Mouse (Mus musculus) spleen, postnatal 10 days (tissue): ENCODE results near the gene Rasgrf1.
"Not testable (repeated sequence)": the region's sequence is repeated elsewhere in the genome, so short reads cannot be mapped to it uniquely, and the experiment has no call there.

Experiments used
- DNase-seq, 2 experiments: peaks; one replicate each; pipeline ENCODE4 v3.0.0; 2021 to 2022; ENCODE audit warnings: low spot score in 2 of 2

The Rasgrf1 gene

DNA sequence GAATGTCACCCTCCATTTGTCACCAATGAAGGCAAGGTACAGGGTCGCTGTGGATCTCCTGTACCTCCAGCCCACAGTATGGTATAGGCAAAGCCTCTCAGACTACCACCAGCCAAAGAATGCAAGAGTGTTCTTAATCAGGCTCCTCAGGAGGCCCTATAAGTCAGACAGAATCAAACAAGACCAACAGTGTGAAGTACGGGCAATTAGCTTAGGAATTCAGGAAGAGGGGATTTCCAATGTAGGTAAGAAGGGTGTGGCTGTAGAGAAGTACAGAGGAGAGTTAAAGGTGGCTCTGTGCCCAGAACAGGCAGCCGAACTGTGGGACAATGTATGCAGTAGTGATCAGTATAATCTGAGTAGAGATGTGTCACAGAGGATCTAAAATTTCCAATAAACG is 126.6 kb downstream of the Rasgrf1 start:
- no peak for DNase-seq

DNA sequence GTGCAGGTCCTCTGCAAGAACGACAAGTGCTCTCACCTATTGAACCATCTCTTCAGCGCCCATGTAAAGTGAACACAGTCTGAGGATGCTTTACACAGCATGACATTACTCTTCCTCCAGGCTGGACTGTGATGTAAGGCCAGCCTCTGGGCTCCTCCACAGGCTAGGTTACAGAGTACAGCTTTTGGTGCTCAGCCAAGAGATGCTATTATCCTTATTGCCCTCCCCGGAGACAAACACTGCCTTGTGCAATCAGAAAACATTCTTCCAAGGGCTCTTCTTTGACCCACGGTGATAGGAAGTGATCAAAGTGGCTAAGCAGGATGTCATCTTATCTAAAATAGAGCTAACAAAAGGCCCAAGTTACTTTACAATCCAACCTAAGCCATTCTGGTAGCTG is 128.8 kb downstream of the Rasgrf1 start:
- no peak for DNase-seq

- DNase-seq, result no peak
Observed at GRCm38 (mm10) chr9:90040916-90041315, 131.2 kb downstream of the Rasgrf1 start.

GRCm38 (mm10) chr9:90041556-90041955 is 131.8 kb downstream of the Rasgrf1 start:
- no peak for DNase-seq

DNA sequence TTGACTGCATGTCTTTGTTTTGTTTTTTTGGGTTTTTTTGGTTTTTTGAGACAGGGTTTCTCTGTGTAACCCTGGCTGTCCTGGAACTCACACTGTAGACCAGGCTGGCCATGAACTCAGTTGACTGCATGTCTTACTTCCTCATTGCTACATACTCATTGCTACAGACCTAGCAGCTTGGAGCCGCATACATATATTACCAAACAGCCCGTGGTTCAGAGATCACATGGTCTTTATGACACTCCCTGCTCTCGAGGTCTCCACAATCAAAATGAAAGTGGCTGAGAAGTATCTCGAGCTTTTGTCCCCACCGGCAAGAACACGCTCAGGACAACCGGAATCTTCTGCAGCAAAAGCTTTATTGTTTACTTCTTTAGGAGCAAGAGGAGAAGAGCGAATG is 133.2 kb downstream of the Rasgrf1 start:
- DNase-seq, result not testable (repeated sequence)

DNA sequence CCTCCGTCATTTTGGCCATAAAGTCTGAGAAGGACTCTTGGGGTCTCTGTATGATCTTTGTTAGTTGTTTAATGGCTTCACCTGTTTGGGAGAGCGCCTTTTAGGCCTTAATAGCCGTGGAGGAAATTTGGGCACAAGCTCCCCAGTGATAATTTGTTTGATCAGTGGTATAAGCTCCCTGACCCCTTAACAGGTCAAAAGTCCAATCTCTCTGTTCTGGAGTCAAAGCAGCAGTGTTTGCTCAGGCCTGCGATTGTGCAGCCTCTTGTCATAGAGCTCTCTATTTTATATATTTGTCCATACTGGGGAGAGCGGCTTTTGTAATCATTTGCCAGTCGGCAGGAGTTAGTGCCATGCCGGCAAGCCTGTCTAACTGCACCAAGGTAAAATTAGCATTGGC is 135.5 kb downstream of the Rasgrf1 start:
- no peak for DNase-seq

GRCm38 (mm10) chr9:90047937-90048627 is 138.4 kb downstream of the Rasgrf1 start:
- no peak for DNase-seq

- no peak for DNase-seq
Observed at GRCm38 (mm10) chr9:90053852-90054251, 144.1 kb downstream of the Rasgrf1 start, which contains the start of gene Ctsh. Ctsh (plus strand) TSS chr9:90054152.

DNA sequence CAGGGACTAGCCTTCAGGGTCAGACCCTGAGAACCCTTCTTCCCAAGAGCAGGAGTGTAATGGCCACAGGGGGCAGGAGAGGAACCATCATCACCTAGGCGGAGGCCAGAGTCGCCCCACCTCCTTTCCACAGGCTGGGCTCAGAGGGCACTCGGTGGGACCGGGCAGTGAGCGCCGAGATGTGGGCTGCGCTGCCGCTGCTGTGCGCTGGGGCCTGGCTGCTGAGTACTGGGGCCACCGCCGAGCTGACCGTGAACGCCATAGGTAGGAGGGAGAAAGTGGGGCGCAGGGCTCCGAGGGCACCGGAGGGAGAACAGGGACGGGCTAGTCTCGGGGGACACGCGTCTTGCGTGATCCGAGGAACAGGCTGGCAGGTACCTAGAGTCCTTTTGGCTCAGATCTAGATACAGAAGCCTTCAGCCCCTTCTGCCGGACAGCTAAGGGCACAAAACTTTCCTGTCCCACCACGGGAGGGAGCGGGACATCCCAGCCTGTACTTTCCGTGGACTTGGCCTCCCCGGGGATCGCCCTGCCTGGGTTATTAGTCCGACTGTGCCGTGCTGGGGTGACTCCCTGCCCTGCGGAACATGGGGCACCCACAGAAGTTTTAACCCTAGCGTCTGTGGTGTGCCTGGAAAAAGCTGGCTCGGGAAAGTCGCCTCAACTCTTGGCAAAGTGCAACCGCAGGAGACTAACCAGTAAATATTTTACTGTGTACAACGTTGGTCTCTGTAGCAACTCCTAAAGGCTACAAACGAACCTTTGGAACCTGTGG is 144.8 kb downstream of the Rasgrf1 start:
- DNase-seq, result peak; percentile 31 to 72

- no peak for DNase-seq
Observed at GRCm38 (mm10) chr9:90055409-90055808, 145.7 kb downstream of the Rasgrf1 start.

GRCm38 (mm10) chr9:90055911-90056310 is 146.2 kb downstream of the Rasgrf1 start:
- DNase-seq, result no peak

DNA sequence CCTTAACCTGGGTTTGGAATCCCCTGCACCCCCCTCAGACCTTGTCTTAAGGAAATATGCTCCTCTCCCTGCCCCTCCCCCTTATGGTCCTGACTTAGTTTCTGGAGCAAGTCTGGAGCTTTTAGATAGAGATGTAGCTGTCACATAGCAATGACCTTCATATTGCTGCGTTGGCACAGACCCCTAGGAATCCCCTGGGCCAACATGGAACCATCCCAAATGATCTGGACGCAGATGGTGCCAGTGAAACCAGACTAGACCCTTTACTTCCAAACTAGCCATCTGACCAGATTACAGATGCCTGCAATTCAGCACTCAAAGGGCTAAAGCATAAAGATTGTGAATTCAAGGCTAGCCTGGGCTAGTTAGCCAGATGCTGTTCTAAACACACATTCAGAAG is 147.0 kb downstream of the Rasgrf1 start:
- no peak for DNase-seq

DNA sequence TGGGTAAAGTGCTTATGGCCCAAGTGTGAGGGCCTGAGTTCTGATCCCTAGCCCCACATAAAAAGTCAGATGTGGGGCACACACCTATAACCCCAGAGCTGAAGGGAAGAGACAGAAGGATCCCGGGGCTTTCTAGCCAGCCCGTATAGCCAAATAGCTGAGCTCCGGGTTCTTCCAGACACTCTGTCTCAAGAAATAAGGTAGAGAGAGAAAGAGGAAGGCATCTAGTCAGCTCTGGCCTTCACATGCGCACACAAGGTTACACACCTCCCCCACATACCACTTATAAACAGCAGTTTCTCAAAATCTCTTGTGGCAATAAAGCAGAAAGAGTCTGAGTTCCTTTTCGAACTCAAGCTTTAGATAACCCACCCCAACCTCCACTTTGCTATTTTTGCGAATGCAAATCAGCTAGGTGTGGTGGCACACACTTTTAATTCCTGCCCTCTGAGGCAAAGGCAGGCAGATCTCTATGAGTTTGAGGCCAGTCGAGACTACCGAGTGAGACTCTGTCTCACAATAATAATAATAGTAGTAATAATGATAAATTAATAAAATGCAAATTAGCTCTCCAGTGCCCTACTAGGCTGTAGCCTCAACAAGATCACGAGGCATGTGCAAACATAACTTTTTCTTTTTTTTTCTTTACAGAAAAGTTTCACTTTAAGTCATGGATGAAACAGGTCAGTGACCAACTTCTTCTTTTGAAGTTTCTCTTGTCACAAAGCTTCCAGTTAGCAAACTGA is 150.3 kb downstream of the Rasgrf1 start:
- DNase-seq, result peak in 1 of 2 experiments; percentile 30

GRCm38 (mm10) chr9:90060574-90060875 is 150.8 kb downstream of the Rasgrf1 start:
- DNase-seq, result no peak

DNA sequence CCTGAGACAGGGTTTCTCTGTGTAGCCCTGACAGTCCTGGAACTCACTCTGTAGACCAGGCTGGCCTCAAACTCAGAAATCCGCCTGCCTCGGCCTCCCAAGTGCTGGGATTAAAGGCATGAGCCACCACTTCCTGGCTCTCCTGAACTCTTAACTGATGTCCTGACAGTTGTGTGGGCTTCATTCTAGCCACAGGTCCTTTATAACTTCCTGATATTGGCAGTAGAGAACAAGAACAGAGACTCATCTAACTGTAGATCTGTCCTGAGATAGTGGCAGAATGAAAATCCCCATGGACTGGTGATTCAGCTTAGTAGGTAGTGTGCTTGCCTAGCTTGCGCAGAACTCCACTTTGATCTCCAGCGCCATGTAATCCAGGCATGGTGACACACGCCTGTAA is 151.2 kb downstream of the Rasgrf1 start:
- DNase-seq, result not testable (repeated sequence)

DNA sequence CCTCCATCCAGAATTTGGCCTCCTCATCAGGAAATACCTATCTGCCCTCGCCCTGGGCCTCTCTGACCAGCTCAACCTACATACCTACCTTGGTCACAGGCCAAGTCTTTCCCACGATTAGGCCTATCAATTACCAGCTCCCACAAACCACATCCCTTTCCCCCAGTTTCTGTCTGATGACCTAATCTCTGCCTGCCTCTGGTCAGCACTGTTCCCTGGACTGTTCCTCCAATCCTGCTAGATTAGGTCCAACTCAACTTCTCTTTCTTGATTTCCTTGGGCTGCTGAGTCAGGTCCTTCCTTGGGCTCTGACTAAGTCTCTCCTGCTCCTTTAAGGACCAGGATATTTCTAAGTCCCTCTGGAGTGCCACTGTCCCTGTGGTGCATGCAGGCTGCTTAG is 157.6 kb downstream of the Rasgrf1 start:
- DNase-seq, result no peak

DNA sequence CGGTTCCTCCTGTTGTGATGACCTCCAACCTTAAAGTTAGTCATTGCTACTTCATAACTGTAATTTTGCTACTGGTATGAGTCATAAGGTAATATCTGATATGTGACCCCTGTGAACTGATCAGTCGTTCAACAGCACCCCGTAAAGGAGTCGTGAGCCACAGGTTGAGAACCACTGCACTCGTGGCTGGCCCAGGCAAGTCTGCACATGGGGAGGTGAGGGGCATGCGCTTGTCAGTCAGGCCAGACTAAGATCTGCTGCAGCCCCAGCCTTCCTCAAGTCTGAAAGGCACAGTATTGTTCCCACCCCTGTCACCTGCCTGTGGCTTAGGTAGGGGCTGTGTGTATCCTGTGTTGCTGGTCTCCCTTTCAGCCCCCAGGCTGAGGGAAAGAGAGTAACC is 159.1 kb downstream of the Rasgrf1 start:
- DNase-seq, result no peak

- DNase-seq, result no peak
Observed at GRCm38 (mm10) chr9:90069485-90069884, 159.8 kb downstream of the Rasgrf1 start.

DNA sequence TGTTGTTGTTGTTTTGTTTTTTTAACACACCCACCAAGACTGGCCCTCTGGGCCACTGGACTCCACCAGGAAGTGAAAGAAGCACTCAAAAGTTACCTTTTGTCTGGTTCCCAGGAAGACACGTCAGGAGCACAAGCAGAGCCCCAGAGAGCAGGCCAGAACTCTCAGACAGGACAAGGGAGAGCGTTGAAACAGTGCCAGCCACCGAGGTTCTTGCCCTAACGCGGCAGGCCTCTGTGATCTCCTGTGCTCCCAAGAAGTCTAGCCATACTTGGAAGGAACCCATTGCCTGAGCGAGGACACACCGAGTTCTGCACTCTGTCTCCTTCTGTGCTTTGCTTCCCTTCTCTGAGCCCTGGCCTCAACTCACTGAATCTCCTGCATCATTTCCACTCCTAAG is 160.5 kb downstream of the Rasgrf1 start:
- DNase-seq, result no peak

DNA sequence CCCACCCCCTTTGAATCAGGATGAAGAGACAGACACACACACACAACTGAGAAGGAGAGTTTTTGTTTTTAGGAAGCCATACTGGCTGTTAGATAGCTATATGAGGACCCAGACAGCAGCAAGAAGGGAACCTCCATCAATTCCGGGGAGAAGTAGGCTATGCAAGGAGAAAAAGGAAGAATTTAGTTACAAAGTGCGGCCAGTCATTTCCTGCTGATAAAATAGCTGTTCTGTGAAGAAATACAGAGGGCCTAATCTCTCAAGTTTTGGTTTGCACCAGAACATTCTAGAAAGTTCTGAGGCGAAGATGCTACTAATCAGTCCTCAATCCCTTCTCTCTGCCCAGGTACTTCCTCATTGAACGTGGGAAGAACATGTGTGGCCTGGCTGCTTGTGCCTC is 165.6 kb downstream of the Rasgrf1 start:
- DNase-seq, result no peak

DNA sequence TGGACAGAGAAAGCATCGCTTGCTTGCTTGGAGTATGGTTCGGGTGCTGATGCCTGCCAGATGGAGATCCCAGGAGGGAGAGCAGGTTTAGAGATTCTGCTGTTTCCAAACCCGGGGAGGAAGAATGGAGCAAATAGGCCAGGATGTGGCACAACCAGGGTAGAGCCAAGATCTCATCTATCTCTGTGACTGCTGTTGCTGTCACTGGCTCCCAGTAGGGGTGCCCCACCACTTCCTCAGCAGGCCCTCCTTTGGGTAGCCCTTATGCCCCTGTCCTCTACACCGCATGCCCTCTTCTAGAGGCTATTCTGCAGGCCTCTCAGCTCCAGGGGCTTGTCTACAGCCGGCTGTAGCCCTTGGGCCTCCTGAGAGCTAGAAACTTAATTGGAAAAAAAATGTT is 166.4 kb downstream of the Rasgrf1 start:
- DNase-seq, result no peak
